Mouse (Mus musculus): ENCODE results near the gene Zbtb16. TPM values are rescaled to one million over a fixed set of nuclear protein-coding genes. Genes with fewer than 3 reads are reported as not detected.
A peak's percentile ranks its signal among the peaks of the same experiment; 100 is the strongest.

Zbtb16 gene
- polyA plus RNA-seq, 1 experiment, result 6.5 TPM

DNA sequence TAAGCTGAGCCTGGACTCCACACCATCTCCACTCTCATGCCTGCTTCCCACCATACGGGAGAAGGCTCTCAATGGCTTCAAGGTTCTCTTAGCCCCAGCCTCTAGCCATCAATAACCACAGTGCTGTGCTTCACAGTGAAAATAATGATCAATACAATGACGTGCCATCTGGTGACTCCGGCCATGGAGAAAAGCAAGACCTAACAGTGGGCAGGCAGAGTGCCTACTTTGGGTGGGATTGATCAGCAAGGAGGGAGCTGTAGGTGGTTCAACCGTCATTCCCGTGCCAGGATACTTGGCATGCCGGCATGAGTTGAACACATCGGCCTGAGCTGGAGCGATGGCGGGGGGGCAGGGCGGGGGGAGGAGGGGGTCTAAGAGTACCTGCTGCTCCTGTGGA lies 40.3 kb downstream of the Zbtb16 start:
- no peak for TF ChIP-seq GATA1 (IDR thresholded peaks at IDR 0.05; ENCODE audit: low read length)

GRCm38 (mm10) chr9:48795095-48795494 lies 40.9 kb downstream of the Zbtb16 start:
- peak; percentile 90 for TF ChIP-seq GATA1 (IDR thresholded peaks at IDR 0.05; ENCODE audit: low read length)

DNA sequence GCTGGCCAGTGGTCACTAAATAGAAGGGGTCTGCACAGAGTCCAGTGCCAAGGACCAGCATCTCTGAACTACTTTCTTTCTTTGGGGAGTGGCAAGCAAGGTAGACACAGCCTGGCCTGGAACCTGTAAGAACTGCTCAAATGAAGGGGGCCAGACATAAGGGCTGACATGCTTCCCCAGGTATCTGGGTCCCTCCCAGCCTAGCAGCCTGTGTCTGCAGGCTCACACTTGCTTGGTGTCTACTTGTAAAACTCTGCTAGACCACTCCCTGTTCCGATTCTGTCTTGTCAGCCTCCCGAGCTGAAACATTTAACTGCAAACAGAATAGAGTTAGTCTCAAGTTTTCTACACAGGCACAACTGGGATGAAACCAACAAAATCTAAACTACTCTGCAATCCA lies 41.6 kb downstream of the Zbtb16 start:
- no peak for TF ChIP-seq GATA1 (IDR thresholded peaks at IDR 0.05; ENCODE audit: low read length)

- TF ChIP-seq GATA1 (IDR thresholded peaks at IDR 0.05; ENCODE audit: low read length), result no peak
Observed at GRCm38 (mm10) chr9:48793638-48794188, 42.3 kb downstream of the Zbtb16 start.

- no peak for TF ChIP-seq GATA1 (IDR thresholded peaks at IDR 0.05; ENCODE audit: low read length)
Observed at GRCm38 (mm10) chr9:48790575-48790974, 45.4 kb downstream of the Zbtb16 start.

GRCm38 (mm10) chr9:48787906-48788410 lies 48.1 kb downstream of the Zbtb16 start:
- no peak for TF ChIP-seq GATA1 (IDR thresholded peaks at IDR 0.05; ENCODE audit: low read length)

- no peak for TF ChIP-seq GATA1 (IDR thresholded peaks at IDR 0.05; ENCODE audit: low read length)
Observed at GRCm38 (mm10) chr9:48787321-48787720, 48.7 kb downstream of the Zbtb16 start.

DNA sequence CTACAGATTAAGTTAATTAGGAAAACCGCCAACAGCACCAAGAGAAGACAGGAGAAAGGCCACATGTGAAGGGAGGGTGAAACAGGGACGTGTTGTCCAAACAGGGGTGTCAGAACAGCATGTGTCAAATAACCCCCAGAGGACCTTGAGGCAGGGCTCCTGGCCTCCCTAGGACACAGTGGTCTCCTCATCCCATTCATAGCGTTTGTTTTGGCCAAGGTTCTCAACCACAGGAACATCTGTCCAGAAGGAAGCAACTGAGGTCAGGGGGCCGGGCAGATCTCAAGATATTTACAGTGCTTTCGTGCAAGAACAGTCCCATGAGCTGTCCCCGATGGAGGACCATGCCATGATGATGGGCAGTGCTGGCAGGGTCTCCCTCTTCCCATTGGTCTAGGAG lies 49.2 kb downstream of the Zbtb16 start:
- no peak for TF ChIP-seq GATA1 (IDR thresholded peaks at IDR 0.05; ENCODE audit: low read length)

GRCm38 (mm10) chr9:48784937-48785336 lies 51.1 kb downstream of the Zbtb16 start:
- no peak for TF ChIP-seq GATA1 (IDR thresholded peaks at IDR 0.05; ENCODE audit: low read length)

GRCm38 (mm10) chr9:48783292-48783691 lies 52.7 kb downstream of the Zbtb16 start:
- TF ChIP-seq GATA1 (IDR thresholded peaks at IDR 0.05; ENCODE audit: low read length), result no peak

- no peak for TF ChIP-seq GATA1 (IDR thresholded peaks at IDR 0.05; ENCODE audit: low read length)
Observed at GRCm38 (mm10) chr9:48782284-48783060, 53.5 kb downstream of the Zbtb16 start.

GRCm38 (mm10) chr9:48776268-48776667 lies 59.8 kb downstream of the Zbtb16 start:
- TF ChIP-seq GATA1 (IDR thresholded peaks at IDR 0.05; ENCODE audit: low read length), result no peak

DNA sequence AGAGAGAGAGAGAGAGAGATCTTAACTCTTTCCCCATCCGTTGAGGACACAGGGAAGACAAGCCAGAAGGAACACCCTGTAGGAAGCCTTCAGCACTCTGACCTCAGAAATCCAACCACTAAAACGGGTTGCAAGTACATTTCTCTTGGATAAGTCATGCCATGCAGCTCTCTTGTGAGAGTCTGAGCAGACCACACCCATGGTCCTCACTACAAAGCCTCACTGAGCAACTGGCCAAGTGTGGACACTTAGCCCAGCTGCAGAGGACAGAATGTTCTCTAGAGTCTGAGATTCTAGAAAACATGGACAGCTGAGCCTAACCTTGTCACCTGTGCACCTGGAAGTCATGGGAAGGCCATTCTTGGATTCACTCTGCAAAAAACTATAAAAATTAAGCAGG lies 60.5 kb downstream of the Zbtb16 start:
- TF ChIP-seq GATA1 (IDR thresholded peaks at IDR 0.05; ENCODE audit: low read length), result no peak

DNA sequence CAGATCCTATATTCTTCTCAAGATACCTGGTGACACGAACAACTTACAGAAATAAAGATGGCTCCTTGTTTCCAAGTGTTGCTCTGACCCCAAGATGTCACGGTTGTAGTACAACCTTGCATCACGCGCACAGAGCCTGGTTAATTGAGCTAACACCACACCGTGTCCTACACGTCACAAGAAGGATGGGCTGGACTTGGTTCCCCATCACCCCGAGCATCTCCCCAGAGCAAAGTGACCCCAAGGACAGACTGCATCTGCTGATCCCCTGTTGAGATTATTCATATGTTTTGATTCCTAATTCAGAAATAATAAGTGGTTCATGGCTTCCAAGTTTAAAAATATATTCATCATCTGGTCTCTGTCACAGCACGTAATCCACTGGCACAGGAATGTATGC lies 62.3 kb downstream of the Zbtb16 start:
- TF ChIP-seq GATA1 (IDR thresholded peaks at IDR 0.05; ENCODE audit: low read length), result no peak

DNA sequence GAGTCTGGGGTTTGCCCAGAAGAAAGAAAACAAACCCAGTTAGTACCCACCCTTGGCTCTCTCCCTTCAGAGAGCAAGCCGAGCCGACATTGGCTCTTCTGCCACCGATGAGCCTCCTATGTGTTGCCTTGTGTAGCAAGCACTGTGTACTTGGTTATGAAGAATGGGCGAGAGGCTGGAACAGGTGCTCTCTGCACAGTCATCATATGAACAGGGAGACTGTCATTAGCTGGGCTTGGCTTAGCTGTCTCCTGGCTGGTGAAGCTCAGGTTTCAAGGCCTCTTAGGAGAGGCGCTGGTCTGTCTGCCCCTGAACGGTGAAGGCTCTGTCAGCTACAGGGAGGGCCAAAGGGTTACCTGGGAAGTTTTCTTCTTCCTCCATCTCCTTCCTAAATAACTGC lies 62.9 kb downstream of the Zbtb16 start:
- no peak for TF ChIP-seq GATA1 (IDR thresholded peaks at IDR 0.05; ENCODE audit: low read length)

DNA sequence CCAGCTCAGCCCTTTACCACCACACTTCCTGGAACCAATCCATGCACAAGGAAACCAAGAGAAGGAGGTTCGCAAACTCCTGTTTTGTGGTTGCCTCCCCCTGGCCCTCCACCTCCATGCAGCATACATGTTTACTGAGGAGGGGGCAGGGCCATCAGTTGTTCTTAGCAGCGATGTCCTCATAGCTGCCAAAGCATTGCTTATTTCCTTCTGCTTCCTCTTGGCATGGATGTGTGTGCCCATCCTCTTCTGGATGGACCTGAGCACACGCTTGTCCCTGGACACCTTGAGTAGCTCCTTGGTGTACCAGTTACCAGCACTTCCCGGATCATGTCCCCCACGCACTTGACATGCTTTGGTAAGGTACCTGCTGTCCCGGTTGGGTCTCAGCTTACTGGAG lies 64.5 kb downstream of the Zbtb16 start:
- no peak for TF ChIP-seq GATA1 (IDR thresholded peaks at IDR 0.05; ENCODE audit: low read length)

DNA sequence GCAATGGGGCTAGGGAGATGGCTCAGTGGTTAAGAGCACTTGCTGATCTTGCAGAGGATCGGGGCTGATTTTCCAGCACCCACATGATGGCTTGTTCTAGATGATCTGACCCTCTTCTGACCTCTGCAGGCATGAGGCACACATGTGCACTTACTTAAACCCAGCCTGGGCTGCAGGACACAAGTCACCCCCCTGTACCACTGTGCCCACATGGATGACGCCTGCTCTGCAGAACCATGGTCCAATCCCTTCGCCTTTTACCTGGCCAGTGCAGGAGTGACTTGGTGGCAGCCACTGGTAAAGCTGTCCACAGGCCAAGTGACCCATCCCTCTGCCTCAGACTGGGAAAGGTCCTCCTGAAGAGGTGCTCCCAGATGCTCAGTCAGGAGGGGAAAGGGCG lies 67.1 kb downstream of the Zbtb16 start:
- TF ChIP-seq GATA1 (IDR thresholded peaks at IDR 0.05; ENCODE audit: low read length), result no peak
